Mouse (Mus musculus) adrenal gland, adult 18-20 months (tissue): ENCODE results near the gene Gpr162. TPM values are rescaled to one million over a fixed set of nuclear protein-coding genes. Genes with fewer than 3 reads are reported as not detected.
"Not testable (repeated sequence)": the region's sequence is repeated elsewhere in the genome, so short reads cannot be mapped to it uniquely, and the experiment has no call there.

ENCODE experiments used
- DNase-seq, 2 experiments: peaks; one replicate each; pipeline ENCODE4 v3.0.0; 2021 to 2022; ENCODE audit warnings: low spot score in 2 of 2
- total RNA-seq, 2 experiments: library from RNA; stranded (reverse); gene quantifications; 1 replicate in 1 of 2; 2 replicates in 1 of 2; pipeline ENCODE4 v1.2.3; 2021

The Gpr162 gene
- total RNA-seq, 2 experiments from 2014 or later, result 0.76 to 1.8 TPM

- DNase-seq, result no peak
These were observed 23.3 kb downstream of the Gpr162 start, which contains the start of gene Gnb3 for GRCm38 (mm10) chr6:124840241-124841167. Gene Gnb3 (minus strand): TSS chr6:124840275.

- DNase-seq, result no peak
These were observed 24.0 kb downstream of the Gpr162 start for GRCm38 (mm10) chr6:124839805-124840204.

GRCm38 (mm10) chr6:124836411-124836810 lies 27.4 kb downstream of the Gpr162 start:
- no peak for DNase-seq

GRCm38 (mm10) chr6:124835531-124835930 lies 28.3 kb downstream of the Gpr162 start:
- no peak for DNase-seq

- DNase-seq, result no peak
These were observed 29.2 kb downstream of the Gpr162 start for GRCm38 (mm10) chr6:124834512-124835081.

GRCm38 (mm10) chr6:124831649-124832048 lies 32.1 kb downstream of the Gpr162 start:
- DNase-seq, result no peak

GRCm38 (mm10) chr6:124831199-124831598 lies 32.6 kb downstream of the Gpr162 start:
- DNase-seq, result not testable (repeated sequence)

- peak; percentile 85 to 86 for DNase-seq
These were observed 33.7 kb downstream of the Gpr162 start for GRCm38 (mm10) chr6:124829799-124830700.

- DNase-seq, result peak; percentile 90 to 91
These were observed 34.6 kb downstream of the Gpr162 start, which contains the start of the genes Usp5 and Cdca3 for GRCm38 (mm10) chr6:124828868-124829798. Gene Usp5 (minus strand): TSS chr6:124829484. Gene Cdca3 (plus strand): TSS chr6:124829547.

- DNase-seq, result peak in 1 of 2 experiments; percentile 43
These were observed 35.6 kb downstream of the Gpr162 start for GRCm38 (mm10) chr6:124828101-124828592.

GRCm38 (mm10) chr6:124822049-124822448 lies 41.7 kb downstream of the Gpr162 start:
- DNase-seq, result no peak

- no peak for DNase-seq
These were observed 42.9 kb downstream of the Gpr162 start for GRCm38 (mm10) chr6:124820891-124821290.

GRCm38 (mm10) chr6:124817971-124818370 lies 45.8 kb downstream of the Gpr162 start:
- no peak for DNase-seq

GRCm38 (mm10) chr6:124817563-124817962 lies 46.2 kb downstream of the Gpr162 start:
- no peak for DNase-seq

- DNase-seq, result no peak
These were observed 46.7 kb downstream of the Gpr162 start for GRCm38 (mm10) chr6:124817125-124817524.

GRCm38 (mm10) chr6:124816611-124817010 lies 47.2 kb downstream of the Gpr162 start:
- no peak for DNase-seq

GRCm38 (mm10) chr6:124814858-124815774 lies 48.7 kb downstream of the Gpr162 start:
- DNase-seq, result no peak

- no peak for DNase-seq
These were observed 49.3 kb downstream of the Gpr162 start for GRCm38 (mm10) chr6:124814448-124814847.

GRCm38 (mm10) chr6:124813933-124814332 lies 49.9 kb downstream of the Gpr162 start, which contains the start of gene Tpi1:
Gene Tpi1 (minus strand): TSS chr6:124814296.
- peak; percentile 89 to 92 for DNase-seq
